ENCODE assay signal across 14 mouse cellular contexts in the genomic region with DNA sequence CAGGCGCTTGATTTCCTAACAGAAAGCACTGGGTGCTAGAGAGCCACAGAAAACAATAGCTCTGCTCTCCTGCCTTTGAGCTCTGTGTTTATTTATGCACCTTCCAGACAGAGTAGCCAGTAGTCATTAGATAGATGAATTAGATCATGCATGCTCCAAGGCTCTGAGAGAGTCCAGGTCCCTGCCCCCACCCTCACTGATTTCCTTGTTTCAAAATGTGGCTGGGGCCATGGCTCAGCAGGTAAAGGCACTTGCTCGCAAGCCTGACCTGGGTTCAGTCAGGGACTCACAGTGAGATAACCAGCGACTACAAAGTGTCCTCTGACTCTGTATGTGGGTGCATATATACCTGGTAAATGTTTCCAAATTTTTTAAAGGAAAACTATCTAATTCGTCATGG.
"Had no signal": no experiment of that assay in that cellular context is flagged by ENCODE, and none has a peak within 500 bp of the region (broad histone marks: within the 10 kb centered on the region; RNA-seq: fewer than 3 reads in every experiment).

No protein-coding gene starts in this region.

- H3K9ac ChIP-seq: limb, embryonic 12.5 days; liver, embryonic 13.5 days; liver, postnatal 0 days; lung, embryonic 15.5 days; midbrain, embryonic 13.5 days; neural tube, embryonic 12.5 days had no signal

- H3K9me3 ChIP-seq: limb, embryonic 12.5 days; liver, embryonic 13.5 days; lung, embryonic 15.5 days; midbrain, embryonic 13.5 days; neural tube, embryonic 12.5 days had no signal

- H3K4me3 ChIP-seq: limb, embryonic 12.5 days; liver, embryonic 13.5 days; lung, embryonic 15.5 days; midbrain, embryonic 13.5 days; myocyte; neural tube, embryonic 12.5 days had no signal

- H3K27ac ChIP-seq: liver, embryonic 13.5 days; midbrain, embryonic 13.5 days; neural tube, embryonic 12.5 days had no signal

- ATAC-seq: liver, postnatal 0 days had no signal

- DNase-seq: kidney, adult 8-10 months; kidney, postnatal 25 days; layer of hippocampus, adult 9-11 months; layer of hippocampus, postnatal 36 days; liver; liver, embryonic 13.5 days; liver, postnatal 0 days; lung, postnatal 36 days; thymus, postnatal 4 days had no signal

- H3K4me2 ChIP-seq: limb, embryonic 12.5 days; liver, embryonic 13.5 days; lung, embryonic 15.5 days; midbrain, embryonic 13.5 days; neural tube, embryonic 12.5 days had no signal

- H3K27me3 ChIP-seq: limb, embryonic 12.5 days; lung, embryonic 15.5 days; midbrain, embryonic 13.5 days; neural tube, embryonic 12.5 days had no signal

- H3K36me3 ChIP-seq: liver, embryonic 13.5 days had no signal
